Mouse (Mus musculus) testis, adult 2 months (tissue): ENCODE results near the gene Tmod1.

ENCODE experiments used
- CTCF ChIP-seq: fragments of 200-500 bp; IDR thresholded peaks from 2 replicates; pipeline ENCODE4 v1.5.1; 2012; ENCODE audit warnings: low read depth, mild to moderate bottlenecking, inconsistent platforms, low read length, moderate library complexity; ENCODE audit not compliant: control insufficient read depth, insufficient read depth, insufficient replicate concordance
- POLR2A ChIP-seq: fragments of 200-500 bp; IDR thresholded peaks from 2 replicates; pipeline ENCODE4 v1.6.1; 2012; ENCODE audit warnings: low read depth, mild to moderate bottlenecking, inconsistent platforms, low read length, moderate library complexity; ENCODE audit not compliant: control insufficient read depth

- TF ChIP-seq POLR2A (no peak), CTCF (no peak)
Observed at GRCm38 (mm10) chr4:46064263-46064662, 25.5 kb downstream of the Tmod1 start.
